Mouse (Mus musculus) testis, adult 2 months (tissue): ENCODE results near the gene Zfp839. TPM values are rescaled to one million over a fixed set of nuclear protein-coding genes. Genes with fewer than 3 reads are reported as not detected.
A peak's percentile ranks its signal among the peaks of the same experiment; 100 is the strongest.

Source experiments
- H3K27ac ChIP-seq: fragments of 200-500 bp; 2 replicates; pipeline ENCODE4 v1.5.1; 2012; ENCODE audit warnings: low read depth, low read length; ENCODE audit not compliant: control insufficient read depth, insufficient read depth
- H3K27me3 ChIP-seq: fragments of 200-500 bp; 2 replicates; pipeline ENCODE4 v1.6.1; 2012; ENCODE audit warnings: mild to moderate bottlenecking, low read length, moderate library complexity; ENCODE audit not compliant: control insufficient read depth, insufficient read depth
- H3K36me3 ChIP-seq: fragments of 200-500 bp; 2 replicates; pipeline ENCODE4 v1.6.1; 2012; ENCODE audit warnings: mild to moderate bottlenecking, low read length; ENCODE audit not compliant: control insufficient read depth, insufficient read depth
- H3K4me1 ChIP-seq: fragments of 200-500 bp; 2 replicates; pipeline ENCODE4 v1.6.1; 2012; ENCODE audit warnings: low read length; ENCODE audit not compliant: control insufficient read depth, insufficient read depth
- H3K4me3 ChIP-seq: fragments of 200-500 bp; 2 replicates; pipeline ENCODE4 v1.5.1; 2012; ENCODE audit warnings: low read depth, mild to moderate bottlenecking, low read length, moderate library complexity, mixed read lengths; ENCODE audit not compliant: control insufficient read depth
- CTCF ChIP-seq: fragments of 200-500 bp; IDR thresholded peaks from 2 replicates; pipeline ENCODE4 v1.5.1; 2012; ENCODE audit warnings: low read depth, mild to moderate bottlenecking, inconsistent platforms, low read length, moderate library complexity; ENCODE audit not compliant: control insufficient read depth, insufficient read depth, insufficient replicate concordance
- POLR2A ChIP-seq: fragments of 200-500 bp; IDR thresholded peaks from 2 replicates; pipeline ENCODE4 v1.6.1; 2012; ENCODE audit warnings: low read depth, mild to moderate bottlenecking, inconsistent platforms, low read length, moderate library complexity; ENCODE audit not compliant: control insufficient read depth
- polyA plus RNA-seq: library from polyadenylated mRNA; depleted of rRNA; stranded (reverse); fragments of >200 nt; gene quantifications from 2 replicates; pipeline ENCODE4 v1.2.3, GENCODE M21; 2012

The Zfp839 gene
- polyA plus RNA-seq, 1 experiment = 6.1 TPM

GRCm38 (mm10) chr12:110888106-110888505 is 38.1 kb downstream of the Zfp839 start:
- TF ChIP-seq POLR2A (no peak), CTCF (no peak)
- Histone ChIP-seq H3K4me1 (peaks cover 8% of the 10 kb centered on the region), H3K36me3 (no peaks in the 10 kb centered on the region), H3K27me3 (no peaks in the 10 kb centered on the region), H3K4me3 (peak overlapping the region; percentile 97), H3K27ac (peak overlapping the region; percentile 67; the same call in 1 of the 2 replicates)

GRCm38 (mm10) chr12:110888606-110889005 is 38.6 kb downstream of the Zfp839 start:
- Histone ChIP-seq H3K27ac (peak overlapping the region; percentile 67; the same call in 1 of the 2 replicates), H3K4me3 (peak overlapping the region; percentile 97), H3K4me1 (peaks cover 8% of the 10 kb centered on the region), H3K36me3 (no peaks in the 10 kb centered on the region), H3K27me3 (no peaks in the 10 kb centered on the region)
- TF ChIP-seq CTCF (no peak), POLR2A (no peak)

DNA sequence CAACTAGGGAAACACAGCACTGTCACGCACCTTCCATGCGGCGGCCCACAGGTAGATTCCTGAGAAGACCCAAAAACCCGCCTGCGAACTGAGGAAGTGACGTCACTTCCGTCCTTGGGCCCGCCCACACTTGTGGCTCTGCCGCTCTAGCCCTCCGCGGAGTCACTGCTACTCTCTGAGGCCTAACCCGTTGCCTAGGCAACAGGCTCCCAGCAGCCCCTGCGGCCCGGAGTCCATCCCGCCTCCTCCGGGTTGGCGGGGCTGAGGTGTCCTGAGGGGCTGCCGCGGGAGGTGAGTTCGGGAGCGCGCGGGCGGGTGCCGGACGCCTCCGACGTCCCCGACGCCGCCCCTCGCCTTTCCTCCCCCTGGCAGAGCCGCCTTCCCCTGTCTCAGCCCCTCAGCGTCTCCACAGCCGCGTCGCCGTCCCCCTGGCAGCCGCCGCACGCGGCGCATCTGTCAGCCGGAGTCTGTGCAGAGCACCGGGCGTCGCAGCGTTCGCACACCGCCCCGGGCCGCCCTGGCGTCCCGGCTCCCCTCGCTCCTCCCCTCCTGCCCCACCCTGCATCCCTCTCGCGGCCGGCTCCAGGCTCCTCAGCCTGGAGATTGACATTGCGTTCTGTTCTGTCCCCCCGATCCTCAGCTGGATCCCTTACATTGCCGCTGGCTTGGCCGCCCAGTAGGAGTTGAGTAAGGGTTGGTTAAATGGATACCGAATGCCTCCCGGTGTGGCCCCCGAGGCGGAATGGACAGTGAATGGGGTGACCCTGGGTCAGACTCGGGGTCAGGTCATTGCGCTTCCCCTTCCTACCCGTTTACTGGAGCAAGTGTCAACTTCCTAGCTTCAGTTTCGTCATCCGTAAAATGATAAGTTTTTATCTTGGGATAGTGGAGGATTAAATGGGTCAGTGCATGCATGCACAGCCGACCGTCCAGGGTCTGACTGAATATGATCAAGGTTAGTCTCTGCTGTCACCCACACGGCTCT is 39.3 kb downstream of the Zfp839 start, which contains the start of the genes Cinp and Tecpr2:
Gene Cinp (minus strand): TSS at position 110 of the 985 bp plus-strand sequence.
Gene Tecpr2 (plus strand): TSS at position 229 of the 985 bp plus-strand sequence.
- TF ChIP-seq CTCF (no peak), POLR2A (peak; percentile 66)
- H3K27me3 ChIP-seq = no peaks in the 10 kb centered on the region
- peaks cover 8% of the 10 kb centered on the region for H3K4me1 ChIP-seq
- peak within 1 kb of the TSS; percentile 97 for H3K4me3 ChIP-seq
- peak within 1 kb of the TSS; percentile 83 for H3K27ac ChIP-seq
- no peaks in the 10 kb centered on the region for H3K36me3 ChIP-seq

DNA sequence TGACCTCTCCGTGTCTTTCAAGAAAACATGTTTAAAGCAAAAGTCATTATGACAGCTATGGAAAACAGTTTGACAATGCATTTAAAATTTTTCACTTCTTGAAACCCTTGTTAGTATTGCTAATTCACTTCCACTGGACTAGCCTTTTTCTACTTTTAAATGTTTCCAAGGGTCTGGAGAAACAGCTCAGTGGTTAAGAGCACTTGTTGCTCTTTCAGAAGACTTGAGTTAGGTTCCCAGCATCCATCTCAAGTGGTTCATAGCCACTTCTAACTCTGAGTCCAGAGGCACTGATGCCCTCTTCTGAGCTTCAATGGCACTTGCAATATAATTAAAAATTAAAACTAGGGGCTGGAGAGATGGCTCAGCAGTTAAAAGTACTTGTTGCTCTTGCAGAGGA is 41.8 kb downstream of the Zfp839 start:
- Histone ChIP-seq H3K4me3 (no peak overlapping the region), H3K4me1 (peaks cover 8% of the 10 kb centered on the region), H3K27ac (no peak overlapping the region), H3K27me3 (no peaks in the 10 kb centered on the region), H3K36me3 (no peaks in the 10 kb centered on the region)
- TF ChIP-seq CTCF (no peak), POLR2A (no peak)

DNA sequence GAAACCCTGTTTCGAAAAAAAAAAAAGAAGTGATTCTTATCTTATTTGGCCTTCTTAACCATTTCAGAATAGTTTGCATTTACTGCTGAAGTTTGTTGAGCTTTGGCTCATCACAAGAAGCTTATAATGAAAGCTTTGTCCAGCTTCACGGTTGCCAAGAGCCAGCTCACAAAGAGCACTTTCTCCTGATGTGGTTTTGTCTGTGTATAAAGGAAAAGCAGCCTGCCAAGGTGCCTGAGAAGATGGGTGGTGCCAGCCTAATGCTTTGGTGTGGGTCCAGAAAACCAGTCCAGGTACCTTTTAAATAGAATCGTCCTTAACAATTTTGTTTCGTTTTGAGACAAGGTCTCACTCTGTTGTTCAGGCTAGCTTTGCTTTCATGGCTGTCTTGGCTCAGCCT is 52.1 kb downstream of the Zfp839 start:
- Histone ChIP-seq H3K27me3 (no peaks in the 10 kb centered on the region), H3K36me3 (no peaks in the 10 kb centered on the region), H3K4me3 (no peak overlapping the region), H3K27ac (no peak overlapping the region), H3K4me1 (no peaks in the 10 kb centered on the region)
- TF ChIP-seq POLR2A (no peak), CTCF (no peak)

- no peak overlapping the region for H3K27ac ChIP-seq
- H3K4me3 ChIP-seq = no peak overlapping the region
- TF ChIP-seq POLR2A = no peak
- TF ChIP-seq CTCF = no peak
- H3K27me3 ChIP-seq = no peaks in the 10 kb centered on the region
- no peaks in the 10 kb centered on the region for H3K36me3 ChIP-seq
- H3K4me1 ChIP-seq = no peaks in the 10 kb centered on the region
Observed at GRCm38 (mm10) chr12:110903536-110903935, 53.5 kb downstream of the Zfp839 start.

GRCm38 (mm10) chr12:110907845-110908244 is 57.8 kb downstream of the Zfp839 start:
- no peak for TF ChIP-seq POLR2A
- TF ChIP-seq CTCF = no peak
- Histone ChIP-seq H3K27me3 (no peaks in the 10 kb centered on the region), H3K4me1 (no peaks in the 10 kb centered on the region), H3K4me3 (no peak overlapping the region), H3K36me3 (0 out of 2 replicates have a peak, but pooled peaks cover 2% of the 10 kb centered on the region), H3K27ac (no peak overlapping the region)
